Mouse (Mus musculus) splenic B cell, adult 2 months (primary cell): ENCODE data around the gene Apc2.
A peak's percentile ranks its signal among the peaks of the same experiment; 100 is the strongest.

Source experiments
- DNase-seq: peaks from one replicate; pipeline ENCODE4 v3.0.0-alpha.2; 2011; ENCODE audit warnings: low read depth, low spot score
- H3K27me3 ChIP-seq: 2 replicates; pipeline ENCODE4 v1.6.1; 2012; ENCODE audit warnings: mild to moderate bottlenecking, low read length, moderate library complexity, mixed read lengths; ENCODE audit not compliant: control insufficient read depth, poor library complexity, insufficient read depth, severe bottlenecking
- H3K36me3 ChIP-seq: 2 replicates; pipeline ENCODE4 v1.6.1; 2012; ENCODE audit warnings: mild to moderate bottlenecking, low read length, moderate library complexity, mixed read lengths; ENCODE audit not compliant: control insufficient read depth, poor library complexity, insufficient read depth, severe bottlenecking

The Apc2 gene

GRCm38 (mm10) chr10:80314494-80315001 lies 18.8 kb downstream of the Apc2 start:
- Histone ChIP-seq H3K36me3 (no peaks in the 10 kb centered on the region; the same call in 1 of the 2 replicates), H3K27me3 (no peaks in the 10 kb centered on the region)
- no peak for DNase-seq

GRCm38 (mm10) chr10:80315315-80315714 lies 19.5 kb downstream of the Apc2 start:
- no peaks in the 10 kb centered on the region; the same call in 1 of the 2 replicates for H3K36me3 ChIP-seq
- no peak for DNase-seq
- H3K27me3 ChIP-seq: no peaks in the 10 kb centered on the region

- no peak for DNase-seq
- Histone ChIP-seq H3K27me3 (no peaks in the 10 kb centered on the region), H3K36me3 (no peaks in the 10 kb centered on the region; the same call in 1 of the 2 replicates)
These were observed 20.6 kb downstream of the Apc2 start for GRCm38 (mm10) chr10:80316359-80316781.

GRCm38 (mm10) chr10:80317011-80317410 lies 21.2 kb downstream of the Apc2 start:
- no peak for DNase-seq
- H3K36me3 ChIP-seq: no peaks in the 10 kb centered on the region; the same call in 1 of the 2 replicates

GRCm38 (mm10) chr10:80320340-80320760 lies 24.6 kb downstream of the Apc2 start, which contains the start of gene 2310011J03Rik:
2310011J03Rik (minus strand) TSS chr10:80320537.
- Histone ChIP-seq H3K36me3 (no peaks in the 10 kb centered on the region; the same call in 1 of the 2 replicates), H3K27me3 (no peaks in the 10 kb centered on the region)
- DNase-seq: peak; percentile 91

More at GRCm38 (mm10) chr10:80317011-80317410, 21.2 kb downstream of the Apc2 start:
- H3K27me3 ChIP-seq: no peaks in the 10 kb centered on the region

- no peaks in the 10 kb centered on the region for H3K27me3 ChIP-seq
- DNase-seq: no peak
- H3K36me3 ChIP-seq: no peaks in the 10 kb centered on the region; the same call in 1 of the 2 replicates
These were observed 25.4 kb downstream of the Apc2 start for GRCm38 (mm10) chr10:80321014-80321669.

- DNase-seq: no peak
- no peaks in the 10 kb centered on the region for H3K27me3 ChIP-seq
- no peaks in the 10 kb centered on the region; the same call in 1 of the 2 replicates for H3K36me3 ChIP-seq
These were observed 26.1 kb downstream of the Apc2 start for GRCm38 (mm10) chr10:80321670-80322581.

- peak; percentile 56 for DNase-seq
- H3K27me3 ChIP-seq: no peaks in the 10 kb centered on the region
These were observed 27.0 kb downstream of the Apc2 start for GRCm38 (mm10) chr10:80322811-80323211.

GRCm38 (mm10) chr10:80323261-80324119 lies 27.7 kb downstream of the Apc2 start:
- peak; percentile 80 for DNase-seq
- no peaks in the 10 kb centered on the region for H3K27me3 ChIP-seq
- no peaks in the 10 kb centered on the region for H3K36me3 ChIP-seq

More at GRCm38 (mm10) chr10:80322811-80323211, 27.0 kb downstream of the Apc2 start:
- H3K36me3 ChIP-seq: no peaks in the 10 kb centered on the region

- Histone ChIP-seq H3K27me3 (no peaks in the 10 kb centered on the region), H3K36me3 (no peaks in the 10 kb centered on the region)
- no peak for DNase-seq
These were observed 28.6 kb downstream of the Apc2 start for GRCm38 (mm10) chr10:80324120-80325037.

- DNase-seq: no peak
- H3K36me3 ChIP-seq: no peaks in the 10 kb centered on the region
- no peaks in the 10 kb centered on the region for H3K27me3 ChIP-seq
These were observed 29.3 kb downstream of the Apc2 start for GRCm38 (mm10) chr10:80325045-80325444.

- H3K27me3 ChIP-seq: no peaks in the 10 kb centered on the region
- H3K36me3 ChIP-seq: no peaks in the 10 kb centered on the region
- DNase-seq: peak; percentile 96
These were observed 33.7 kb downstream of the Apc2 start, which contains the start of the genes Pcsk4 and Reep6 for GRCm38 (mm10) chr10:80329273-80330081. Pcsk4 (minus strand) TSS chr10:80329498. Reep6 (plus strand) TSS chr10:80329953.
